Mouse (Mus musculus) intestine, embryonic 14.5 days (tissue): ENCODE results near the gene Farp2. TPM values are rescaled to one million over a fixed set of nuclear protein-coding genes. Genes with fewer than 3 reads are reported as not detected.
"Not testable (repeated sequence)": the region's sequence is repeated elsewhere in the genome, so short reads cannot be mapped to it uniquely, and the experiment has no call there.

Experiments used
- ATAC-seq: fragments of 200-750 bp; cut with Nextera tagmentation; replicated peaks from 2 replicates; pipeline ENCODE4 v1.8.0; 2017; ENCODE audit warnings: low read depth, moderate number of reproducible peaks, moderate TSS enrichment, moderate library complexity; ENCODE audit not compliant: low FRiP score, low TSS enrichment
- DNase-seq: peaks from one replicate; pipeline ENCODE4 v3.0.0-alpha.2; 2018; ENCODE audit warnings: low spot score
- H3K27ac ChIP-seq: fragments of 300-500 bp; sonication (generic); 2 replicates; pipeline ENCODE4 v1.5.1; 2014; ENCODE audit warnings: low read depth, mild to moderate bottlenecking, control low read depth
- H3K27me3 ChIP-seq: fragments of 300-500 bp; sonication (generic); replicated peaks from 2 replicates; pipeline ENCODE4 v1.6.1; 2014; ENCODE audit warnings: low read length, control low read depth; ENCODE audit not compliant: control insufficient read depth, insufficient read depth
- H3K36me3 ChIP-seq: fragments of 300-500 bp; sonication (generic); 2 replicates; pipeline ENCODE4 v1.6.1; 2014; ENCODE audit warnings: low read length, control low read depth; ENCODE audit not compliant: control insufficient read depth, insufficient read depth
- H3K4me1 ChIP-seq: fragments of 300-500 bp; sonication (generic); replicated peaks from 2 replicates; pipeline ENCODE4 v1.6.1; 2014; ENCODE audit warnings: low read length, control low read depth, mixed read lengths; ENCODE audit not compliant: control insufficient read depth, insufficient read depth
- H3K4me2 ChIP-seq: fragments of 300-500 bp; sonication (generic); 2 replicates; pipeline ENCODE4 v1.6.1; 2014; ENCODE audit warnings: low read length
- H3K4me3 ChIP-seq: fragments of 300-500 bp; sonication (generic); 2 replicates; pipeline ENCODE4 v1.5.1; 2014; ENCODE audit warnings: low read depth, low read length, control low read depth, mixed read lengths
- H3K9ac ChIP-seq: fragments of 300-500 bp; sonication (generic); 2 replicates; pipeline ENCODE4 v1.6.1; 2014; ENCODE audit warnings: mild to moderate bottlenecking, low read length
- H3K9me3 ChIP-seq: fragments of 300-500 bp; sonication (generic); 2 replicates; pipeline ENCODE4 v1.6.1; 2016; ENCODE audit warnings: low read length, control low read depth; ENCODE audit not compliant: control insufficient read depth
- WGBS: fragments of 180-500 bp; shearing (Covaris S2); extraction: QIAGEN DNeasy Blood & Tissue Kit; methylation state at CpG from one replicate; pipeline ENCODE4 v1.1.7; 2014; 5-methylcytosine and 5-hydroxymethylcytosine counted together
- polyA plus RNA-seq: library from polyadenylated mRNA; unstranded; fragments of >200 nt; fragmentation: Nextera tagmentation; extraction: Ambion mirVana; gene quantifications from 2 replicates; pipeline ENCODE4 v1.2.1, GENCODE M21; 2014

Gene Farp2
- polyA plus RNA-seq, 1 experiment from 2014 or later, result 7.2 TPM

GRCm38 (mm10) chr1:93656325-93657024 lies 144.6 kb downstream of the Farp2 start:
- Histone ChIP-seq H3K4me2 (no peak overlapping the region), H3K4me3 (no peak overlapping the region), H3K9me3 (no peaks in the 10 kb centered on the region), H3K9ac (no peak overlapping the region), H3K27me3 (no peaks in the 10 kb centered on the region), H3K27ac (no peak overlapping the region), H3K36me3 (no peaks in the 10 kb centered on the region), H3K4me1 (no peaks in the 10 kb centered on the region)
- 59% methylated on average over 7 of the region's 7 CpGs for WGBS
- ATAC-seq (peak; percentile 54), DNase-seq (no peak)

GRCm38 (mm10) chr1:93657025-93657360 lies 145.1 kb downstream of the Farp2 start:
- Histone ChIP-seq H3K4me1 (no peaks in the 10 kb centered on the region), H3K9ac (no peak overlapping the region), H3K9me3 (no peaks in the 10 kb centered on the region), H3K27me3 (no peaks in the 10 kb centered on the region), H3K27ac (no peak overlapping the region), H3K4me3 (no peak overlapping the region), H3K4me2 (no peak overlapping the region), H3K36me3 (no peaks in the 10 kb centered on the region)
- DNase-seq, result no peak
- 66% methylated on average over 5 of the region's 5 CpGs for WGBS
- peak; percentile 68 for ATAC-seq

- H3K9me3 ChIP-seq, H3K36me3 ChIP-seq, H3K27ac ChIP-seq, H3K27me3 ChIP-seq, DNase-seq, ATAC-seq, H3K4me1 ChIP-seq, H3K4me3 ChIP-seq, H3K9ac ChIP-seq, H3K4me2 ChIP-seq: not testable (repeated sequence)
Measured at GRCm38 (mm10) chr1:93658559-93658958, 146.7 kb downstream of the Farp2 start, which contains the start of gene Stk25. Gene Stk25, minus strand, starts transcription at chr1:93658659.

GRCm38 (mm10) chr1:93667760-93668400 lies 156.0 kb downstream of the Farp2 start:
- Histone ChIP-seq H3K36me3 (no peaks in the 10 kb centered on the region), H3K4me3 (no peak overlapping the region), H3K9me3 (no peaks in the 10 kb centered on the region), H3K4me1 (0 out of 2 replicates have a peak, but pooled peaks cover 2% of the 10 kb centered on the region), H3K9ac (no peak overlapping the region), H3K27ac (no peak overlapping the region; the same call in 1 of the 2 replicates), H3K27me3 (no peaks in the 10 kb centered on the region), H3K4me2 (no peak overlapping the region)
- ATAC-seq, result no peak
- no peak for DNase-seq
- WGBS, result 29% methylated on average over 13 of the region's 13 CpGs

GRCm38 (mm10) chr1:93668791-93669548 lies 157.1 kb downstream of the Farp2 start:
- Histone ChIP-seq H3K9me3 (no peaks in the 10 kb centered on the region), H3K4me1 (0 out of 2 replicates have a peak, but pooled peaks cover 2% of the 10 kb centered on the region), H3K27me3 (no peaks in the 10 kb centered on the region), H3K4me2 (peak overlapping the region; percentile 57), H3K27ac (peak overlapping the region; percentile 47), H3K36me3 (no peaks in the 10 kb centered on the region), H3K9ac (peak overlapping the region; percentile 32), H3K4me3 (peak overlapping the region; percentile 29)
- ATAC-seq (peak; percentile 86), DNase-seq (peak; percentile 79)
- 8% methylated on average over 17 of the region's 17 CpGs for WGBS

- Histone ChIP-seq H3K4me2 (no peak overlapping the region), H3K4me1 (0 out of 2 replicates have a peak, but pooled peaks cover 2% of the 10 kb centered on the region), H3K9me3 (no peaks in the 10 kb centered on the region), H3K27ac (no peak overlapping the region), H3K27me3 (no peaks in the 10 kb centered on the region), H3K36me3 (no peaks in the 10 kb centered on the region), H3K9ac (no peak overlapping the region), H3K4me3 (no peak overlapping the region)
- ATAC-seq (no peak), DNase-seq (no peak)
Measured at GRCm38 (mm10) chr1:93669941-93670340, 158.1 kb downstream of the Farp2 start.

Other genes with a start within 250 kb of the Farp2 start
- 25.4 and 32.6 TPM in 2 replicates for gene Mterf4, start 206.2 kb upstream of the Farp2 start, polyA plus RNA-seq
- 57.8 and 67.2 TPM in 2 replicates for gene Ppp1r7, start 169.2 kb upstream of the Farp2 start, polyA plus RNA-seq
- 13.2 and 15.4 TPM in 2 replicates for gene Pask, start 168.6 kb upstream of the Farp2 start, polyA plus RNA-seq
- gene Ano7, start 138.1 kb upstream of the Farp2 start, polyA plus RNA-seq, result 0.87 and 0.92 TPM in 2 replicates
- gene Hdlbp, start 33.3 kb upstream of the Farp2 start, polyA plus RNA-seq, result 124 and 142 TPM in 2 replicates
- gene Stk25, start 146.6 kb downstream of the Farp2 start, polyA plus RNA-seq, result 179 and 195 TPM in 2 replicates
- gene Bok, start 173.6 kb downstream of the Farp2 start, polyA plus RNA-seq, result 46.5 and 51.3 TPM in 2 replicates
- gene Atg4b, start 239.4 kb downstream of the Farp2 start, polyA plus RNA-seq, result 82.4 and 92.0 TPM in 2 replicates
- gene Thap4, start 242.8 kb downstream of the Farp2 start, polyA plus RNA-seq, result 60.1 and 63.8 TPM in 2 replicates